Mouse (Mus musculus): ENCODE data around the gene Bcorl1.

Gene Bcorl1

DNA sequence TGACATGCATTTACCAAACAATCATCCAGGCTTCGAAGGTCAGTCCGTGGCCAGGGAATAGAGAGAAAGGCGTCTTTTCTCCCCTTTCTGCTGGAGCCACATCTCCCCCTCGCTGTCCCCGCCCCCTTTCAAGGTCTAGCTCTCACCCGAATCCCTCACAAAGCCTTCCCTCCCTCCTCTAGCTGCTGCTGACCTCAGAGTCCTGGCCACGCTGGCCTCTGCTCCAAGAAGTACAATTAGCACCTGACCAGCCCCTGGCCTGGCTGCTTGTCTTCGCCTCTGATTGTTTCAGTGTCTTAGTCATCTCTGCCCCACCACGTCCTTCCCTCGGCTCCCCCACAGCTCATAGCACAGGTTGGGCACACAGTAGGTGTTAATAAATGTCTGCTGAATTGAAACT lies 108.5 kb downstream of the Bcorl1 start:
- no peak for DNase-seq

DNA sequence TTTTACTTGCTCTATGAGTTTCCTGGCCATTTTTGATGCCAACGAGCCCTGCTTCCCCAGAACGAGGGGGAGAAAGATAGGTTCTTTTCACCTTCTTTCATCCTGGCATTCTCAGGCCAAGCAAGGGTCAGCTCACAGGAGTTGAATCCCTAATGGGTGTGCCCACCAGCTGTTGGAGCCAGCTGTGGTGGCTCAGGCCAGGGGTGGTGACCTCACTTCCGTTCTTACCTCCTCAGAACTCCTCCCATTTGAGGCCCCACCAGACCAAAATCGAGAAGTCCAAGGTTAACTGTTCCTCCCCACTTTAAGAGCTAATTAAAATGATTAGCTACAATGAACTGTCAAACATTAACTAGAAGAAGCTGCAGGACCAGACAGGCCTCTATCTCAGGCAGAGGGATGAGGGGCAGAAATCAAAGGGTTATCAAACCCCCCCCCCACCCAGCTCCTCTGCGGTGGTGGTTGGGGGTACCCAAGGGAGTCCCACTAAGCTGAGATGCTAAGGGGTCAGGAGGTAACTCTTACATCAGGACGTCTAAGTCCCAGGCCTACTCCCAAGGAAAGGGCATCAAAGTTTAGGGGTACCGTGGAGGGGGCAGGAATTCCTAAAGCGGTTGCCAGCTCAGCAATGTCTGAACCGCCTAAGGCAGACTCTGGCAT lies 111.2 kb downstream of the Bcorl1 start:
- no peak for DNase-seq

DNA sequence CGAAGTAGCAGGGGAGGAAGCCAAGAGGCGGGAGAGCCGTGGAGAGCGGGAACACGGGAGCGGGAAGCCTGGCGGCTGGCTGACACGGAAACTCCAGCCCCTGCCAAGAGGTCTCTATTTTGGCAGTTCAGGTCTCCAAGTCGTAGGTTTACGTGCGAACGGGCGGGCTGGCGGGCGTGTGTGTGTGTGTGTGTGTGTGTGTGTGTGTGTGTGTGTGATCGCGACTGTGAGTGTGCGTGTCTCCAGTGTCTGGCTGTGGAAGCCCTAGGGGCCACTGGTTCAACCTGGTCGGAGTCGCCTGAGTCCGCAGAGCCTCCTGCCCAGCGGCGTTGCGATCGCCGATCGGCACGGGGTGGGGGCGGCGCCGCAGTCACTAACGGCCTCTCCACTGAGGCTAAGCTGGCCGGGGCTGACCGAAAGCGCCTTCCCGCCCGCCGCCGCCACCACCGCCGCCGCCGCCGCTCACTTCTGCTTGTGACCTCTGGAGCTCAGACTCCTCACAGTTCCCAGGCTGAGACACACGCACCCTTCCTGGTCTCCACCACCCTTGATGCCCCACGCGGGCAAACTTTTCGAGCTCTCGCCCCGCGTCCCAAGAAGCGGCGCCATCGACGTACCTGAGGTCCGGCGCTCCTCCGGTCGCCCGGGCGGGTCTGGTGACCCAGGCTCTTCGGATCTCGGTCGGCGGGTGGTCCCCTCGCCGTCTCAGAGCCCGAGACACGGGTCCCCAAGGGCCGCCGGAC lies 111.9 kb downstream of the Bcorl1 start:
- no peak for DNase-seq

DNA sequence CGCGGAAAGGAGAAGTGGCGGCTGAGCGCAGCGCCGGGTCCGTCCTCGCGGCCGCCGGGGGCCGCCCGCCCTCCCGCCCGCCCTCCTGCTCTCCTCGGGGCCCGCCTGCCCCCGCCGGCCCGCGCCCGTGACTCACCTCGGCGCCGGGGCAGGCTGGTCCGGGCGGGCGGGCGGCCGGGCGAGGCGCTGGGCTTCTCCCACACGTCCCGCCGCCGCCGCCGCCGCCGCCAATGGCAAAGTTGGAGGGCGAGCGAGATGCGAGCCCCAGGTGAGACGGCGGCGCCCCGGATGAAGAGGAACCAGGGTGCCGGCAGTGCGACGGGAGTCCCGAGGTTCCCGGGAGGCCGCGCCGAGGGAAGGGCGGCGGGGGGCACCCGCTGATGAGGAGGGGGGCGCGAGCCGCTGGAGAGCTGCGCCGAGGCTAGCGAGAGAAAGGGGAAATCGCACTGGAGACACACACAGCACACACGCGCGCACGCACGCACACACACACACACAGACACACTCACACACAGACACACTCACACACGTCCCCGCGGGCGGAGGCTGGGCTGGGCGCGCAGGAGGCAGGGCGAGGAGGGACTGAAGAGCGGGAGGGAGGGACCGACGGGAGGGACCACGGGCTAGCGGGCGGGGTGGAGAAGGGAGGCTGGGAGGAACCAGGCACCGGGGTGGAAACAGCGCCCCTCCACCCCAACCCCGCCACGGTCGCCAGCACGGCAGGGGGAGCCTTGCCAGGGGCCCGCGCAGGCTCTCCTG lies 112.8 kb downstream of the Bcorl1 start:
- peak; percentile 43 to 48 for DNase-seq

GRCm38 (mm10) chrX:48454495-48454878 lies 113.3 kb downstream of the Bcorl1 start:
- DNase-seq: no peak

DNA sequence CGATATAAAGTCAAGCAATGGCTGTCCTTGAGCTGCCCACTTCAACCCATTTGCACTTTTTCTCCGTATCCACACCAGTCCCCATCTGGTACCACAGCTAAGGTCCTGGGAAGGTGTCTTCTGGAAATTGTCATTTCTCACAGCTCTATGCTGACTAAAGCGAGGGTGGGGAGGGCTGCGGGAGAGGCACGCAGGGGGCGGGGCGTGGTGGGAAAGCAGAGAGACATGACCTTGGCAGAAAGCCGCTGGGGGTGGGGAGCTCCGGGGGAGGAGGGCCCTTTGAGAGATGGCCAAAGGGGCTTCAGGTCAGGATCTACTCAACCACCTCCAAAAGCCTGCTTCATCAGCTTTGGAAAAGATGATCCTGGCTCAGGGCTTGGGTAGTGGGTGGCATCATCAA lies 113.9 kb downstream of the Bcorl1 start:
- DNase-seq: no peak

GRCm38 (mm10) chrX:48456956-48457355 lies 115.8 kb downstream of the Bcorl1 start:
- DNase-seq: no peak

All from kidney, adult 8-10 months (tissue).